Mouse (Mus musculus) liver, embryonic 16.5 days (tissue): Measurements from ENCODE around the gene Igf1r. TPM values are rescaled to one million over a fixed set of nuclear protein-coding genes. Genes with fewer than 3 reads are reported as not detected.

Source experiments
- ATAC-seq: fragments of 200-750 bp; cut with Nextera tagmentation; 2 replicates; pipeline ENCODE4 v1.8.0; 2017; ENCODE audit warnings: low read depth, mild to moderate bottlenecking, moderate number of reproducible peaks, moderate library complexity
- H3K27ac ChIP-seq: fragments of 300-500 bp; sonication (generic); 2 replicates; pipeline ENCODE4 v1.5.1; 2014; ENCODE audit warnings: mild to moderate bottlenecking, low read length
- H3K27me3 ChIP-seq: fragments of 300-500 bp; sonication (generic); 2 replicates; pipeline ENCODE4 v1.6.1; 2014; ENCODE audit warnings: low read depth, low read length, mixed read lengths; ENCODE audit not compliant: control insufficient read depth, insufficient read depth
- H3K36me3 ChIP-seq: fragments of 300-500 bp; sonication (generic); 2 replicates; pipeline ENCODE4 v1.6.1; 2014; ENCODE audit warnings: mild to moderate bottlenecking; ENCODE audit not compliant: control insufficient read depth, insufficient read depth
- H3K4me1 ChIP-seq: fragments of 300-500 bp; sonication (generic); 2 replicates; pipeline ENCODE4 v1.6.1; 2014; ENCODE audit warnings: low read depth, low read length, mixed read lengths; ENCODE audit not compliant: control insufficient read depth
- H3K4me2 ChIP-seq: fragments of 300-500 bp; sonication (generic); 2 replicates; pipeline ENCODE4 v1.6.1; 2014; ENCODE audit warnings: low read depth, low read length, mixed read lengths
- H3K4me3 ChIP-seq: fragments of 300-500 bp; sonication (generic); 2 replicates; pipeline ENCODE4 v1.5.1; 2014; ENCODE audit warnings: low read depth, mild to moderate bottlenecking, low read length
- H3K9ac ChIP-seq: fragments of 300-500 bp; sonication (generic); 2 replicates; pipeline ENCODE4 v1.6.1; 2014; ENCODE audit warnings: low read depth, low read length
- H3K9me3 ChIP-seq: fragments of 300-500 bp; sonication (generic); replicated peaks from 2 replicates; pipeline ENCODE4 v1.6.1; 2016; ENCODE audit warnings: low read length; ENCODE audit not compliant: control insufficient read depth
- WGBS: fragments of 180-500 bp; shearing (Covaris S2); extraction: QIAGEN DNeasy Blood & Tissue Kit; methylation state at CpG from one replicate; pipeline ENCODE4 v1.1.7; 2014; ENCODE audit not compliant: insufficient replicate concordance; 5-methylcytosine and 5-hydroxymethylcytosine counted together
- polyA plus RNA-seq: library from polyadenylated mRNA; unstranded; fragments of >200 nt; fragmentation: Nextera tagmentation; extraction: Ambion mirVana; gene quantifications from 2 replicates; pipeline ENCODE4 v1.2.1, GENCODE M21; 2015

Igf1r gene
- polyA plus RNA-seq, 1 experiment from 2014 or later, result 3.2 TPM

DNA sequence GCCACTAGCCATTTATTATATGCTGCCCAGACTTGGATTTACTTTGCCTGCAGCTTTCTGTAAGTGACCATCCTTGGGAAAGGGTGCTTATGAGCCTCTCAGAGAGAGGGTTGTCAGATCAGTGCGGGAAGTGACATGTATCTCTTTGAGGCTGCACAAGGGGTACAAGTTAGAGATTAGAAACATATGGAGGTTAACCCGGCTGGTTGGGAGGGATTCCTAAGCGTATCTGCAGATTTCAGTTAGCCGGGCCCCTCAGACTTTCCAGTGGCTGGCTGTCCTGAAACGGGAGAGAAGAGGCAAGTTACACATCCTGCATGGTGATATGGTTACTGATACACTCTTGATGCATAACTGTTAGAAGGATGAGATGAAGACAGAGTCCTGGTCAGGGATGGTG is 161.7 kb downstream of the Igf1r start:
- H3K4me3 ChIP-seq, result no peak overlapping the region
- H3K36me3 ChIP-seq, result no peaks in the 10 kb centered on the region
- no peak for ATAC-seq
- no peak overlapping the region for H3K9ac ChIP-seq
- H3K4me2 ChIP-seq, result no peak overlapping the region
- no peak overlapping the region for H3K27ac ChIP-seq
- no peaks in the 10 kb centered on the region for H3K9me3 ChIP-seq
- H3K4me1 ChIP-seq, result peaks cover 16% of the 10 kb centered on the region
- WGBS, result 19% methylated on average over 5 of the region's 5 CpGs
- peaks cover 41% of the 10 kb centered on the region for H3K27me3 ChIP-seq

DNA sequence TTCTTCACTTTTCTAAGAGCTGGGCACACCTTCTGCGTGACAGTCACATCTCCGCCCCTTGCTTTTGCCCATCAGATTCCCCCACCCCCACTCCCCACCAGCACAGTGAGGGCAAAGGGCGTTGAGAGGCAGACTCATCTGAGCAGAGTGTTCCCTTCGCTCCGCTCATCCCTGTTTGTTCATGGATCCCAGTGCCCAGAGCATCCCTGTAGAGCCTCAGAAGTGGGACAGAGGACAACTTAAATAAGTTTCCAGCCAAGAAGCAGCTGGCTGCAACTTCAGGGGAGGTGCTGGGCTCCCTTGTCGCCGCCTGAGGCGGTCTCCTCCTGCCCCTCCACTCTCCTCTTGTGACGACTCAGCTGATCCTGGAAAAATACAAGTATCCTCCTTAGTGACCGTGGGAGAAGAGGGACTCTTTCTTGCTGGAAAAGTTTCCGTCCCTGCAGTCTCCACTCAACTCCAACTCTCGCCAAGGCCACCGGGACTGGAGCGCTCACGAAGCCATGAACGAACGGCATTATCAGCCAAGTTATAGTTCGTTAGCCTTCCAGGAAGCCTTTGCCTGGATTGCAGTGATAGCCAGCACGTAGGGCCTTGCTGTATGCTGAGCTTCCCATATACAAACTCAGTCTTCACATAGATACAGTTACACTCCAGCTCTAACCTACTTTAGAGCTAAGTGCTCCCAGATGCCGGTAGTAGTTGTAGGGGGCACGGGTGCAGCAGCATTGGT is 162.5 kb downstream of the Igf1r start:
- peak; percentile 50; the same call in 1 of the 2 replicates for ATAC-seq
- H3K9ac ChIP-seq, result no peak overlapping the region
- peaks cover 18% of the 10 kb centered on the region for H3K4me1 ChIP-seq
- H3K4me2 ChIP-seq, result peak overlapping the region; percentile 19; the same call in 1 of the 2 replicates
- 34% methylated on average over 21 of the region's 21 CpGs for WGBS
- H3K4me3 ChIP-seq, result no peak overlapping the region
- no peak overlapping the region for H3K27ac ChIP-seq
- no peaks in the 10 kb centered on the region for H3K36me3 ChIP-seq
- H3K9me3 ChIP-seq, result no peaks in the 10 kb centered on the region
- peaks cover 37% of the 10 kb centered on the region for H3K27me3 ChIP-seq

DNA sequence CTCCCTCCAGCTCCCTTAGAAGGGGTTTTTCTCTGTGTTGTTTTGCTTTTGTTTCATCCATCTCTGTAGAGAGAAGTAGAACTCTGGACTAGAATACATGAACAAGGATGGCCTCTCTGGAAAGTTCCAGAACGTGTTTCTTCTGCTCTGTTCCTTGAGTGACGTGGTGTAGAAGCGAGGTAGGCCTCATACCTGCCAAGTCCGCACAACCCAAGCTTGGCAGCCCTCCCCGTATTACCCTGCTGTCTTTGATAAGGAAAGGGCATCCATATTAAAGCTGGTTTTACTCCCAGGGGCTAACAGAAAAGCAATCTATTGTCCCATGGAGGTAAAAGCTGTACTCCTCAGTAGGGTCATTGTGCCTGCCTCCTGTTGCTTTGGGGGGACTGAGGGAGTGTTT is 164.9 kb downstream of the Igf1r start:
- H3K9ac ChIP-seq, result no peak overlapping the region
- H3K4me2 ChIP-seq, result no peak overlapping the region
- H3K27ac ChIP-seq, result no peak overlapping the region
- peaks cover 51% of the 10 kb centered on the region for H3K27me3 ChIP-seq
- H3K4me3 ChIP-seq, result no peak overlapping the region
- H3K36me3 ChIP-seq, result no peaks in the 10 kb centered on the region
- no peaks in the 10 kb centered on the region for H3K9me3 ChIP-seq
- ATAC-seq, result no peak
- WGBS, result 46% methylated on average over 5 of the region's 5 CpGs
- H3K4me1 ChIP-seq, result peaks cover 18% of the 10 kb centered on the region

DNA sequence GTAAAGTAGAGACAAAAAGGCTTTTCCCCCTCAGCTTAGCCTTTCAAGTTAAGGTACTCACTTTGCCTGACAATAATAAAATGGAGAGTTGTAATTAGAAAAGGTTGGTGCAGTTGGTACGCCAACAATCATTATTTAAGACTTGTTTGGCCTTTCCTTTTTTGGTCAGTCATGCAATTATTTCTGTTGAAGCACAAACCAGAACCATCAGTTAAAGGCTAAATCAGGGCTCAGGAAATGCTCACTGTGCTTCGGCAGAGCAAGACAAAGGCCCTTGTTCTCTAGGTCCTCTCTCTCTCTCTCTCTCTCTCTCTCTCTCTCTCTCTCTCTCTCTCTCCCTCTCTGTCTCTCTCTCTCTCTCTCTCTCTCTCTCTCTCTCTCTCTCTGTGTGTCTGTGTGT is 165.4 kb downstream of the Igf1r start:
- 65% methylated on average over 2 of the region's 2 CpGs for WGBS
- Histone ChIP-seq H3K27me3 (peaks cover 54% of the 10 kb centered on the region), H3K9ac (no peak overlapping the region), H3K27ac (no peak overlapping the region), H3K4me1 (peaks cover 18% of the 10 kb centered on the region), H3K4me2 (no peak overlapping the region), H3K4me3 (no peak overlapping the region), H3K9me3 (no peaks in the 10 kb centered on the region), H3K36me3 (no peaks in the 10 kb centered on the region)
- no peak for ATAC-seq

DNA sequence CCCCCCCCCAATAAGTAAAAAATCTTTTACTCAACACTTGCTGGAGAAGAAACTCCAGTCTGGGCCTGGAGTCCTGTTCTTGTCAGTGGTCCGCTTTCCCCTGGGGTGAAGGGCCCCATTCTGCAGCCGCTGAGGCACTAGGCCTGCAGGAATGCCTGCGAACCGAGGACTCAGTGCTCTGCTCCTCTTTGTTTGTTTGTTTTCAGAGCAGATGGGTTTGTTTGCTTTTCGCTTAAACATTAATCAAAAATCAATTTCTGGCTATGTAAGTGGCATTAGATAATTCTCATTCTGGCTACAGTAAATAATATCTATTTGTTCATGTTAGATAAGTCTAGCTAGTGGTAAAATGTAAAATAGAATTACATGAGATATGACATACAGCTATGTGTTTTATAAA is 167.0 kb downstream of the Igf1r start:
- WGBS, result 68% methylated on average over 5 of the region's 5 CpGs
- H3K4me2 ChIP-seq, result no peak overlapping the region
- peaks cover 51% of the 10 kb centered on the region for H3K27me3 ChIP-seq
- peaks cover 13% of the 10 kb centered on the region for H3K4me1 ChIP-seq
- no peak overlapping the region for H3K27ac ChIP-seq
- H3K9ac ChIP-seq, result no peak overlapping the region
- no peaks in the 10 kb centered on the region for H3K9me3 ChIP-seq
- H3K4me3 ChIP-seq, result no peak overlapping the region
- no peak for ATAC-seq
- H3K36me3 ChIP-seq, result no peaks in the 10 kb centered on the region

DNA sequence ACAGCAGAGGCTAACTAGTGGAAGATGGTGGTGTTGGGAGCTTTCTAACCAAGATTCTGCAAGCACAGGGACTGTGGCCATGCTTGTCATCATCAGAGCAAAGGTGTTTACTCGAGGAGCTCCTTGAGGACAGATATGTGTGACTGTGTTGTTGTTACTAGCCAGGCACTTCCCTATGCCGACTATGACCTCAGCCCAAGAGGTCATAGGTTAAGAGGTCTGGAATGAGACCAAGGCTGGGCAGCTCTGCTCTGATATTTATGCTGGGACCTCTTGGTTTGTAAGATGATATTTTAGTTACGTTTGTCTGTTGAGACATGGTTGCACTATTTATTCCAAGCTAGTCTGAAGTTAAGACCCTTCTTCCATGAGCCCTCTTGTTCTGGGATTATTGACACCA is 169.8 kb downstream of the Igf1r start:
- Histone ChIP-seq H3K27ac (no peak overlapping the region), H3K4me1 (peaks cover 3% of the 10 kb centered on the region), H3K9me3 (no peaks in the 10 kb centered on the region), H3K4me3 (no peak overlapping the region), H3K4me2 (no peak overlapping the region), H3K27me3 (peaks cover 45% of the 10 kb centered on the region), H3K9ac (no peak overlapping the region), H3K36me3 (no peaks in the 10 kb centered on the region)
- 39% methylated on average over 3 of the region's 3 CpGs for WGBS
- ATAC-seq, result no peak

DNA sequence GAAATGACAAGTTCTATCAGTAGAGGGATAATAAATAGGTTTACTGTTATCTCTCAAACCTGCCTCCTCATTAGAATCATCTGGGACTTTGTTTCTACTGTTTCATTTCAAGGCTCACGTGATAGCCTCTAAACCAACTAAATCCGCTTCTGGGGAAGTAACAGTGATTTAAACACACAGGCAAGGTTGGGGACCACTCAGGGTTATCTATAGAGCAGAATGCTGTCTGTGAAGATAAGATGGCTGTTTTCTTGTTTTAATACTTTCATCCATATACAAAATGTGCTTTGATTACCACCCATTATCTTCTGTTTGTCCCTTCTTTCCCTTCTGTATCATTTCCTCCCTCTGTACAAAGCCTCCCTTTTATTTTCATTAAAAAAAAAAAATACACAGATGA is 172.7 kb downstream of the Igf1r start:
- Histone ChIP-seq H3K9me3 (no peaks in the 10 kb centered on the region), H3K9ac (no peak overlapping the region), H3K4me3 (no peak overlapping the region), H3K27me3 (peaks cover 46% of the 10 kb centered on the region), H3K4me2 (no peak overlapping the region), H3K4me1 (peaks cover 18% of the 10 kb centered on the region), H3K36me3 (no peaks in the 10 kb centered on the region), H3K27ac (no peak overlapping the region)
- 19% methylated on average over 2 of the region's 2 CpGs for WGBS
- ATAC-seq, result no peak

DNA sequence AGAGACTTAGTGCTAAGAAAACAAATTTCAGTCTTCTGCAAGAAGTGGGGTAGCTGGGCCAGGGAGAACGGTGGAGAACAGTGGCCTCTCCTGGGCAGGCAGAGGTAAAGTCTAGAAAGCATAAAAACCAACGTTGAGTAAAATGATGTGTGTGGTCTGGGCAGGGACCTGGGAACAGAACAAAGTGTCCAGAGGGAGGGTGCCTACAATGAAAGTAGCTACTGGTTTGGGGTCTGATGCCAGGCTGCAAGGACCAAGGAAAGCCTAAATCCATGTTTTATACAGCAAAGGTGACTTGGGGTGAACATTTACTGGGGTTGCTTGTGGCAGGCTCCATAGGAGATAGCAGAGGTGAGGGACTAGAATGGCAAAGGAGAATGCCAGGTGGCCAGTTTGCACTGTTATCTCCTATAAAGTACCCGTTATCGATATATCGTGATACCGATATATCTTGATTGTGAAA is 175.2 kb downstream of the Igf1r start:
- WGBS, result 26% methylated on average over 6 of the region's 6 CpGs
- peaks cover 31% of the 10 kb centered on the region for H3K27me3 ChIP-seq
- H3K27ac ChIP-seq, result peak overlapping the region; percentile 96
- ATAC-seq, result no peak
- H3K9ac ChIP-seq, result peak overlapping the region; percentile 76
- peaks cover 19% of the 10 kb centered on the region for H3K4me1 ChIP-seq
- peak overlapping the region; percentile 72 for H3K4me3 ChIP-seq
- H3K4me2 ChIP-seq, result peak overlapping the region; percentile 70
- no peaks in the 10 kb centered on the region for H3K36me3 ChIP-seq
- no peaks in the 10 kb centered on the region for H3K9me3 ChIP-seq

DNA sequence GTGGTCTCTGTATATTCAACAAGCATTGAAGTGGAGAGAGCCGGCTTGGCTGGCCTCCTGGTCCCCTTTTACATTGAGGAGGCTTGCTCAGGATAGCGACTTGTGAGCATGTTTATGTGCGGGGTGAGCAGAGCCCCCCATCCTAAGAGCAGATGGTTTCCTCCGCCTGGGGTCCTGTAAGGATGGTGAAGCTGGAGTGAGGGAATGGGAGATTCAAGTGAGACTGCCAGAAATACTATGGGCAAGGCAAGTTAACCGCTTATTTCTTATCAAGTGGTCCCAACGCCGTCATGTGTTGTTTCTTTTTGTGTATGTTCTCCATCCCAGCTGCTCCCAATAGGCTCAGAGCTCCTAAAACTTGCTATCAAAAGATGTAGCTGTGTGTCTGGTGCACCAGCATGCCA is 175.6 kb downstream of the Igf1r start:
- H3K27ac ChIP-seq, result peak overlapping the region; percentile 96

More for the DNA sequence above, 175.6 kb downstream of the Igf1r start:
- WGBS, result 16% methylated on average over 7 of the region's 7 CpGs
- H3K4me1 ChIP-seq, result peaks cover 19% of the 10 kb centered on the region
- peak overlapping the region; percentile 72 for H3K4me3 ChIP-seq
- peaks cover 27% of the 10 kb centered on the region for H3K27me3 ChIP-seq
- no peak for ATAC-seq
- peak overlapping the region; percentile 76 for H3K9ac ChIP-seq
- no peaks in the 10 kb centered on the region for H3K36me3 ChIP-seq
- peak overlapping the region; percentile 70 for H3K4me2 ChIP-seq
- no peaks in the 10 kb centered on the region for H3K9me3 ChIP-seq
